In genomic region chr2:149679822-149680459, GRCm38 (mm10) we compare ENCODE assay signal across 9 mouse cellular contexts.
A peak's percentile ranks its signal among the peaks of the same experiment; 100 is the strongest.
DNase-seq lines count a peak whose midpoint lies in the region; ATAC-seq lines count a peak whose summit lies in the region.
"Had no signal": no experiment of that assay in that cellular context is flagged by ENCODE, and none has a peak within 500 bp of the region (broad histone marks: within the 10 kb centered on the region; RNA-seq: fewer than 3 reads in every experiment).

No protein-coding gene starts in this region.

- H3K27ac ChIP-seq in kidney, embryonic 14.5 days (ENCODE audit: low read depth, low read length): no peak overlapping the region
- no peak overlapping the region for H3K27ac ChIP-seq in forebrain, embryonic 14.5 days (ENCODE audit: low read depth, low read length)
- no peak overlapping the region for H3K27ac ChIP-seq in intestine, embryonic 16.5 days (ENCODE audit: low read length)

- no peak overlapping the region for H3K9ac ChIP-seq in kidney, embryonic 14.5 days (ENCODE audit: low read depth, low read length)
- no peak overlapping the region for H3K9ac ChIP-seq in forebrain, embryonic 14.5 days (ENCODE audit: low read length)
- no peak overlapping the region for H3K9ac ChIP-seq in intestine, embryonic 16.5 days (ENCODE audit: low read depth, low read length)

- H3K4me1 ChIP-seq in kidney, embryonic 14.5 days (ENCODE audit: control insufficient read depth, insufficient read depth, low read length): no peaks in the 10 kb centered on the region
- no peaks in the 10 kb centered on the region for H3K4me1 ChIP-seq in forebrain, embryonic 14.5 days (ENCODE audit: control insufficient read depth, insufficient read depth, low read length)
- no peaks in the 10 kb centered on the region for H3K4me1 ChIP-seq in intestine, embryonic 16.5 days (ENCODE audit: control insufficient read depth, insufficient read depth, low read length)
- H3K4me1 ChIP-seq: megakaryocyte, embryonic 14.5 days had no signal

- ATAC-seq in kidney, embryonic 14.5 days (ENCODE audit: low FRiP score, low TSS enrichment): no peak
- ATAC-seq in forebrain, embryonic 14.5 days: peak; percentile 66
- no peak for ATAC-seq in intestine, embryonic 16.5 days

- no peaks in the 10 kb centered on the region for H3K27me3 ChIP-seq in kidney, embryonic 14.5 days (ENCODE audit: control insufficient read depth, insufficient read depth, low read length)
- no peaks in the 10 kb centered on the region for H3K27me3 ChIP-seq in forebrain, embryonic 14.5 days (replicated peaks; ENCODE audit: control insufficient read depth, insufficient read depth, low read length)
- H3K27me3 ChIP-seq in intestine, embryonic 16.5 days (replicated peaks; ENCODE audit: control insufficient read depth, insufficient read depth, low read length): no peaks in the 10 kb centered on the region
- H3K27me3 ChIP-seq: megakaryocyte, embryonic 14.5 days had no signal

- no peak overlapping the region for H3K4me3 ChIP-seq in kidney, embryonic 14.5 days (ENCODE audit: low read length)
- no peak overlapping the region for H3K4me3 ChIP-seq in forebrain, embryonic 14.5 days (ENCODE audit: low read depth, low read length)
- H3K4me3 ChIP-seq in intestine, embryonic 16.5 days (ENCODE audit: low read length): no peak overlapping the region
- H3K4me3 ChIP-seq: megakaryocyte, embryonic 14.5 days had no signal

- H3K36me3 ChIP-seq in kidney, embryonic 14.5 days (ENCODE audit: control insufficient read depth, insufficient read depth, low read length): no peaks in the 10 kb centered on the region
- H3K36me3 ChIP-seq in forebrain, embryonic 14.5 days (ENCODE audit: control insufficient read depth, insufficient read depth, low read length): no peaks in the 10 kb centered on the region
- H3K36me3 ChIP-seq in intestine, embryonic 16.5 days (ENCODE audit: control insufficient read depth, insufficient read depth, low read length): no peaks in the 10 kb centered on the region

- DNase-seq in kidney, adult 11 months: peak; percentile 1
- DNase-seq in cerebellum, adult 18-20 months: peak; percentile 22 to 24
- peak; percentile 64 for DNase-seq in forebrain, embryonic 14.5 days (ENCODE audit: low spot score)
- DNase-seq in lung, adult 18-20 months: peak; percentile 11 to 20
- DNase-seq in adrenal gland, postnatal 4 days (ENCODE audit: low spot score in 2 of 2): no peak
- DNase-seq in spleen, postnatal 14 days (ENCODE audit: low spot score in 2 of 2): no peak

- WGBS in kidney, embryonic 14.5 days: 79% methylated on average over 2 of the region's 2 CpGs
- WGBS in forebrain, embryonic 14.5 days: 46% methylated on average over 2 of the region's 2 CpGs
- WGBS in intestine, embryonic 16.5 days: 65% methylated on average over 2 of the region's 2 CpGs

- no peak overlapping the region for H3K4me2 ChIP-seq in kidney, embryonic 14.5 days (replicated peaks; ENCODE audit: low read depth, low read length)
- H3K4me2 ChIP-seq in forebrain, embryonic 14.5 days (ENCODE audit: low read length): no peak overlapping the region
- no peak overlapping the region for H3K4me2 ChIP-seq in intestine, embryonic 16.5 days (ENCODE audit: low read depth, low read length)

- H3K9me3 ChIP-seq in kidney, embryonic 14.5 days (ENCODE audit: control insufficient read depth, low read length): no peaks in the 10 kb centered on the region
- no peaks in the 10 kb centered on the region for H3K9me3 ChIP-seq in forebrain, embryonic 14.5 days (replicated peaks; ENCODE audit: control insufficient read depth, low read length)
- H3K9me3 ChIP-seq in intestine, embryonic 16.5 days (ENCODE audit: control insufficient read depth, low read length): no peaks in the 10 kb centered on the region

Comparison
In these comparisons a context has a peak if more than half of its experiments do, and no peak if none do; other contexts are left out.
1. DNase-seq: peak in kidney, adult 11 months (single experiment), cerebellum, adult 18-20 months (2 of 2), forebrain, embryonic 14.5 days (single experiment) and lung, adult 18-20 months (2 of 2); none in adrenal gland, postnatal 4 days (0 of 2) and spleen, postnatal 14 days (0 of 2).